Mouse (Mus musculus): Measurements from ENCODE around the gene 9130023H24Rik. TPM values are rescaled to one million over a fixed set of nuclear protein-coding genes. Genes with fewer than 3 reads are reported as not detected.

Gene 9130023H24Rik
- total RNA-seq, 2 experiments from 2014 or later: 3.6 to 4.0 TPM

- DNase-seq (ENCODE audit: low spot score in 2 of 2): no peak
- intact Hi-C loops (cut with DNase I): loop anchor here (5.0 kb wide), 2 partner anchors 49 to 459 kb away; partner anchors contain the start of gene BC017158
Measured at GRCm38 (mm10) chr7:128248081-128249042, 10.5 kb upstream of the 9130023H24Rik start.

- DNase-seq (ENCODE audit: low spot score in 2 of 2): peak; percentile 93
- intact Hi-C loops (cut with DNase I): loop anchor here (1.0 to 5.0 kb wide), 4 partner anchors 50 to 460 kb away; partner anchors contain the start of gene BC017158
Measured at GRCm38 (mm10) chr7:128247443-128247842, 9.6 kb upstream of the 9130023H24Rik start.

- peak; percentile 56 to 69 for DNase-seq (ENCODE audit: low spot score in 2 of 2)
- intact Hi-C loops (cut with DNase I): loop anchor here (1.0 to 5.0 kb wide), 4 partner anchors 51 to 461 kb away; partner anchors contain the start of gene BC017158
Measured at GRCm38 (mm10) chr7:128246496-128247391, 8.9 kb upstream of the 9130023H24Rik start, which contains the start of gene Tgfb1i1. TSS of gene Tgfb1i1 (plus strand) at chr7:128246812.

- intact Hi-C loops (cut with DNase I): loop anchor here (5.0 kb wide), 2 partner anchors 52 to 462 kb away; partner anchors contain the start of gene BC017158
- no peak for DNase-seq (ENCODE audit: low spot score in 2 of 2)
Measured at GRCm38 (mm10) chr7:128245547-128245946, 7.7 kb upstream of the 9130023H24Rik start.

- no peak for DNase-seq (ENCODE audit: low spot score in 2 of 2)
- intact Hi-C loops (cut with DNase I): loop anchor here (5.0 kb wide), 2 partner anchors 53 to 463 kb away; partner anchors contain the start of gene BC017158
Measured at GRCm38 (mm10) chr7:128244410-128245025, 6.7 kb upstream of the 9130023H24Rik start.

GRCm38 (mm10) chr7:128243921-128244320, 6.1 kb upstream of the 9130023H24Rik start:
- intact Hi-C loops (cut with DNase I): no loop called here
- DNase-seq (ENCODE audit: low spot score in 2 of 2): no peak

- intact Hi-C loops (cut with DNase I): no loop called here
- DNase-seq (ENCODE audit: low spot score in 2 of 2): no peak
Measured at GRCm38 (mm10) chr7:128242331-128242730, 4.5 kb upstream of the 9130023H24Rik start.

GRCm38 (mm10) chr7:128240131-128240784, 2.4 kb upstream of the 9130023H24Rik start:
- intact Hi-C loops (cut with DNase I): no loop called here
- DNase-seq (ENCODE audit: low spot score in 2 of 2): no peak

- DNase-seq (ENCODE audit: low spot score in 2 of 2): no peak
- intact Hi-C loops (cut with DNase I): loop anchor here (2.0 to 5.0 kb wide), 2 partner anchors 106 to 463 kb away; no protein-coding TSS in a partner anchor
Measured at GRCm38 (mm10) chr7:128238991-128239390, 1.2 kb upstream of the 9130023H24Rik start.

- DNase-seq (ENCODE audit: low spot score in 2 of 2): no peak
- intact Hi-C loops (cut with DNase I): loop anchor here (5.0 kb wide), 1 partner anchor 465 kb away; no protein-coding TSS in a partner anchor
Measured at GRCm38 (mm10) chr7:128237593-128237926, 271 bp downstream of the 9130023H24Rik start.

- intact Hi-C loops (cut with DNase I): loop anchor here (5.0 kb wide), 1 partner anchor 465 kb away; no protein-coding TSS in a partner anchor
- peak; percentile 81 to 84 for DNase-seq (ENCODE audit: low spot score in 2 of 2)
Measured at GRCm38 (mm10) chr7:128236856-128237592, 807 bp downstream of the 9130023H24Rik start, which contains the start of gene Armc5. TSS of gene Armc5 (plus strand) at chr7:128237342.

GRCm38 (mm10) chr7:128236426-128236825, 1.4 kb downstream of the 9130023H24Rik start:
- intact Hi-C loops (cut with DNase I): loop anchor here (5.0 kb wide), 1 partner anchor 466 kb away; no protein-coding TSS in a partner anchor
- DNase-seq (ENCODE audit: low spot score in 2 of 2): no peak

GRCm38 (mm10) chr7:128235481-128235880, 2.4 kb downstream of the 9130023H24Rik start:
- intact Hi-C loops (cut with DNase I): loop anchor here (5.0 kb wide), 1 partner anchor 467 kb away; no protein-coding TSS in a partner anchor
- no peak for DNase-seq (ENCODE audit: low spot score in 2 of 2)

- DNase-seq (ENCODE audit: low spot score in 2 of 2): no peak
- intact Hi-C loops (cut with DNase I): loop anchor here (5.0 kb wide), 1 partner anchor 468 kb away; no protein-coding TSS in a partner anchor
Measured at GRCm38 (mm10) chr7:128234796-128235195, 3.0 kb downstream of the 9130023H24Rik start.

- intact Hi-C loops (cut with DNase I): no loop called here
- DNase-seq (ENCODE audit: low spot score in 2 of 2): no peak
Measured at GRCm38 (mm10) chr7:128231741-128232140, 6.1 kb downstream of the 9130023H24Rik start.

GRCm38 (mm10) chr7:128220936-128221335, 16.9 kb downstream of the 9130023H24Rik start:
- intact Hi-C loops (cut with DNase I): no loop called here
- no peak for DNase-seq (ENCODE audit: low spot score in 2 of 2)

GRCm38 (mm10) chr7:128219952-128220351, 17.9 kb downstream of the 9130023H24Rik start:
- intact Hi-C loops (cut with DNase I): no loop called here

More at GRCm38 (mm10) chr7:128219952-128220351, 17.9 kb downstream of the 9130023H24Rik start:
- DNase-seq (ENCODE audit: low spot score in 2 of 2): no peak

Measured in left cerebral cortex, postnatal 14 days (tissue).